Mouse (Mus musculus): ENCODE results near the gene Gale. TPM values are rescaled to one million over a fixed set of nuclear protein-coding genes. Genes with fewer than 3 reads are reported as not detected.

Gene Gale
- 29.1 and 31.2 TPM in 2 replicates for polyA plus RNA-seq (2016; fragmentation: Nextera tagmentation; extraction: Ambion mirVana)

- peaks cover 52% of the 10 kb centered on the region for H3K36me3 ChIP-seq
- WGBS = under 1% methylated on average over 56 of the region's 56 CpGs
Observed at GRCm38 (mm10) chr4:135963457-135964193, at the start of gene Gale. TSS of gene Gale (plus strand) at chr4:135963727.

GRCm38 (mm10) chr4:135918635-135919279, 44.8 kb upstream of the Gale start:
- no peak for ATAC-seq (ENCODE audit: insufficient number of reproducible peaks, insufficient read depth, low FRiP score, low TSS enrichment)

More at GRCm38 (mm10) chr4:135963457-135964193, at the start of gene Gale:
- Histone ChIP-seq H3K9me3 (no peaks in the 10 kb centered on the region), H3K4me2 (replicated peaks) (peak within 1 kb of the TSS; percentile 77), H3K4me1 (peaks cover 12% of the 10 kb centered on the region), H3K27me3 (no peaks in the 10 kb centered on the region), H3K27ac (peak within 1 kb of the TSS; percentile 88), H3K9ac (peak within 1 kb of the TSS; percentile 77), H3K4me3 (peak within 1 kb of the TSS; percentile 57)
- peak; percentile 91 for ATAC-seq (ENCODE audit: insufficient number of reproducible peaks, insufficient read depth, low FRiP score, low TSS enrichment)

GRCm38 (mm10) chr4:135919280-135919639, 44.3 kb upstream of the Gale start:
- ATAC-seq (ENCODE audit: insufficient number of reproducible peaks, insufficient read depth, low FRiP score, low TSS enrichment) = no peak
- Histone ChIP-seq H3K4me3 (no peak overlapping the region), H3K9ac (no peak overlapping the region), H3K36me3 (no peaks in the 10 kb centered on the region), H3K4me2 (replicated peaks) (no peak overlapping the region), H3K4me1 (peaks cover 8% of the 10 kb centered on the region), H3K9me3 (no peaks in the 10 kb centered on the region), H3K27me3 (no peaks in the 10 kb centered on the region), H3K27ac (no peak overlapping the region)
- WGBS = 93% methylated on average over 3 of the region's 3 CpGs

More at GRCm38 (mm10) chr4:135918635-135919279, 44.8 kb upstream of the Gale start:
- Histone ChIP-seq H3K4me3 (no peak overlapping the region), H3K27me3 (no peaks in the 10 kb centered on the region), H3K4me1 (peaks cover 8% of the 10 kb centered on the region), H3K9ac (no peak overlapping the region), H3K9me3 (no peaks in the 10 kb centered on the region), H3K4me2 (replicated peaks) (no peak overlapping the region), H3K27ac (no peak overlapping the region), H3K36me3 (no peaks in the 10 kb centered on the region)
- 88% methylated on average over 13 of the region's 13 CpGs for WGBS

GRCm38 (mm10) chr4:135920304-135921241, 43.0 kb upstream of the Gale start, which contains the start of gene Fuca1:
TSS of gene Fuca1 (plus strand) at chr4:135920735.
- Histone ChIP-seq H3K4me3 (peak within 1 kb of the TSS; percentile 80), H3K27me3 (no peaks in the 10 kb centered on the region), H3K4me1 (peaks cover 8% of the 10 kb centered on the region), H3K27ac (peak within 1 kb of the TSS; percentile 84), H3K36me3 (peaks cover 7% of the 10 kb centered on the region), H3K9me3 (no peaks in the 10 kb centered on the region), H3K4me2 (replicated peaks) (peak within 1 kb of the TSS; percentile 80), H3K9ac (peak within 1 kb of the TSS; percentile 79)
- 2% methylated on average over 60 of the region's 60 CpGs for WGBS
- ATAC-seq (ENCODE audit: insufficient number of reproducible peaks, insufficient read depth, low FRiP score, low TSS enrichment) = peak; percentile 84

GRCm38 (mm10) chr4:135921257-135922120, 42.0 kb upstream of the Gale start:
- H3K27me3 ChIP-seq = no peaks in the 10 kb centered on the region
- peak overlapping the region; percentile 79 for H3K9ac ChIP-seq
- H3K4me1 ChIP-seq = peaks cover 8% of the 10 kb centered on the region
- H3K9me3 ChIP-seq = no peaks in the 10 kb centered on the region
- no peak for ATAC-seq (ENCODE audit: insufficient number of reproducible peaks, insufficient read depth, low FRiP score, low TSS enrichment)
- H3K4me2 ChIP-seq (replicated peaks) = peak overlapping the region; percentile 80
- H3K4me3 ChIP-seq = peak overlapping the region; percentile 80
- 7% methylated on average over 26 of the region's 26 CpGs for WGBS
- peaks cover 16% of the 10 kb centered on the region for H3K36me3 ChIP-seq
- H3K27ac ChIP-seq = peak overlapping the region; percentile 84

- no peak for ATAC-seq (ENCODE audit: insufficient number of reproducible peaks, insufficient read depth, low FRiP score, low TSS enrichment)
- 60% methylated on average over 1 of the region's 1 CpGs for WGBS
- Histone ChIP-seq H3K27ac (no peak overlapping the region), H3K9me3 (no peaks in the 10 kb centered on the region), H3K4me3 (peak overlapping the region; percentile 80; the same call in 1 of the 2 replicates), H3K9ac (no peak overlapping the region), H3K4me1 (peaks cover 8% of the 10 kb centered on the region), H3K4me2 (replicated peaks) (peak overlapping the region; percentile 80), H3K36me3 (peaks cover 21% of the 10 kb centered on the region), H3K27me3 (no peaks in the 10 kb centered on the region)
Observed at GRCm38 (mm10) chr4:135922190-135922589, 41.3 kb upstream of the Gale start.

- Histone ChIP-seq H3K27ac (no peak overlapping the region), H3K36me3 (peaks cover 21% of the 10 kb centered on the region), H3K4me1 (peaks cover 8% of the 10 kb centered on the region), H3K4me3 (no peak overlapping the region), H3K9me3 (no peaks in the 10 kb centered on the region), H3K27me3 (no peaks in the 10 kb centered on the region), H3K4me2 (replicated peaks) (no peak overlapping the region), H3K9ac (no peak overlapping the region)
- no peak for ATAC-seq (ENCODE audit: insufficient number of reproducible peaks, insufficient read depth, low FRiP score, low TSS enrichment)
- WGBS = 89% methylated on average over 2 of the region's 2 CpGs
Observed at GRCm38 (mm10) chr4:135924418-135924817, 39.1 kb upstream of the Gale start.

- no peaks in the 10 kb centered on the region for H3K9me3 ChIP-seq
- no peak overlapping the region for H3K9ac ChIP-seq
- peaks cover 21% of the 10 kb centered on the region for H3K36me3 ChIP-seq
- no peaks in the 10 kb centered on the region for H3K27me3 ChIP-seq
- H3K4me2 ChIP-seq (replicated peaks) = no peak overlapping the region
- peaks cover 8% of the 10 kb centered on the region for H3K4me1 ChIP-seq
- H3K27ac ChIP-seq = no peak overlapping the region
- no peak for ATAC-seq (ENCODE audit: insufficient number of reproducible peaks, insufficient read depth, low FRiP score, low TSS enrichment)
- WGBS = 91% methylated on average over 5 of the region's 5 CpGs
- no peak overlapping the region for H3K4me3 ChIP-seq
Observed at GRCm38 (mm10) chr4:135925341-135925740, 38.2 kb upstream of the Gale start.

- Histone ChIP-seq H3K27me3 (no peaks in the 10 kb centered on the region), H3K9me3 (no peaks in the 10 kb centered on the region), H3K4me3 (no peak overlapping the region), H3K9ac (no peak overlapping the region), H3K27ac (no peak overlapping the region), H3K4me2 (replicated peaks) (no peak overlapping the region), H3K36me3 (peaks cover 25% of the 10 kb centered on the region), H3K4me1 (peaks cover 7% of the 10 kb centered on the region)
- ATAC-seq (ENCODE audit: insufficient number of reproducible peaks, insufficient read depth, low FRiP score, low TSS enrichment) = no peak
- WGBS = 89% methylated on average over 10 of the region's 10 CpGs
Observed at GRCm38 (mm10) chr4:135926195-135926808, 37.2 kb upstream of the Gale start.

GRCm38 (mm10) chr4:135926861-135927260, 36.7 kb upstream of the Gale start:
- H3K36me3 ChIP-seq = peaks cover 27% of the 10 kb centered on the region
- H3K27ac ChIP-seq = no peak overlapping the region
- no peak overlapping the region for H3K4me2 ChIP-seq (replicated peaks)
- no peaks in the 10 kb centered on the region for H3K27me3 ChIP-seq
- H3K9me3 ChIP-seq = no peaks in the 10 kb centered on the region
- H3K9ac ChIP-seq = no peak overlapping the region
- WGBS = 92% methylated on average over 3 of the region's 3 CpGs
- no peak overlapping the region for H3K4me3 ChIP-seq
- ATAC-seq (ENCODE audit: insufficient number of reproducible peaks, insufficient read depth, low FRiP score, low TSS enrichment) = no peak
- H3K4me1 ChIP-seq = peaks cover 2% of the 10 kb centered on the region

All from embryonic facial prominence, embryonic 12.5 days (tissue).